Mouse (Mus musculus) testis, postnatal 10 days (tissue): ENCODE data around the gene Vgf.

Source experiments
- DNase-seq: peaks from one replicate; pipeline ENCODE4 v3.0.0; 2021; ENCODE audit warnings: low spot score

Gene Vgf

GRCm38 (mm10) chr5:137030416-137030810 is 4.2 kb downstream of the Vgf start:
- no peak for DNase-seq

DNA sequence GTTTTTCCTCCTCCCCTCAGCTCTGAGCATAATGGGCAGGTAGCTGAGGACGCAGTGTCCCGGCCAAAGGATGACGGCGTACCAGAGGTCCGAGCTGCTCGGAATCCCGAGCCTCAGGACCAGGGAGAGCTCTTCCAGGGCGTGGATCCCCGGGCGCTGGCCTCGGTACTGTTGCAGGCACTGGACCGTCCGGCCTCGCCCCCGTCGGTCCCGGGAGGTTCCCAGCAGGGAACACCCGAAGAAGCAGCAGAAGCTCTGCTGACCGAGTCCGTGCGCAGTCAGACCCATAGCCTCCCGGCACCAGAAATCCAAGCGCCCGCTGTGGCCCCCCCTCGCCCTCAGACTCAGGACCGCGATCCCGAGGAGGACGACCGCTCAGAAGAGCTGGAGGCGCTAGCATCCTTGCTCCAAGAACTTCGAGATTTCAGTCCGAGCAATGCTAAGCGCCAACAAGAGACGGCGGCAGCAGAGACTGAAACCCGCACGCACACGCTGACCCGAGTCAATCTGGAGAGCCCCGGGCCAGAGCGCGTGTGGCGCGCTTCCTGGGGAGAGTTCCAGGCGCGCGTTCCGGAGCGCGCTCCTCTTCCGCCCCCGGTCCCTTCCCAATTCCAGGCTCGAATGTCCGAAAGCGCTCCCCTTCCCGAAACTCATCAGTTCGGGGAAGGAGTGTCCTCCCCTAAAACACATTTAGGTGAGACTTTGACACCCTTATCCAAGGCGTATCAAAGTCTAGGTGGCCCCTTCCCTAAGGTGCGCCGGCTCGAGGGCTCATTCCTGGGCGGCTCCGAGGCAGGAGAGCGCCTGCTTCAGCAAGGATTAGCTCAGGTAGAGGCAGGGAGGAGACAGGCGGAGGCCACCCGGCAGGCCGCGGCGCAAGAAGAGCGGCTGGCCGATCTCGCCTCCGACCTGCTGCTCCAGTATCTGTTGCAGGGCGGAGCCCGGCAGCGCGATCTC is 5.2 kb downstream of the Vgf start:
- DNase-seq = peak; percentile 75

GRCm38 (mm10) chr5:137032033-137032421 is 5.8 kb downstream of the Vgf start:
- no peak for DNase-seq

GRCm38 (mm10) chr5:137032641-137033074 is 6.5 kb downstream of the Vgf start:
- DNase-seq = peak; percentile 94

GRCm38 (mm10) chr5:137036211-137036610 is 10.0 kb downstream of the Vgf start:
- DNase-seq = no peak

GRCm38 (mm10) chr5:137039453-137039852 is 13.3 kb downstream of the Vgf start:
- DNase-seq = no peak

- no peak for DNase-seq
These were observed 15.2 kb downstream of the Vgf start for GRCm38 (mm10) chr5:137041442-137041841.

DNA sequence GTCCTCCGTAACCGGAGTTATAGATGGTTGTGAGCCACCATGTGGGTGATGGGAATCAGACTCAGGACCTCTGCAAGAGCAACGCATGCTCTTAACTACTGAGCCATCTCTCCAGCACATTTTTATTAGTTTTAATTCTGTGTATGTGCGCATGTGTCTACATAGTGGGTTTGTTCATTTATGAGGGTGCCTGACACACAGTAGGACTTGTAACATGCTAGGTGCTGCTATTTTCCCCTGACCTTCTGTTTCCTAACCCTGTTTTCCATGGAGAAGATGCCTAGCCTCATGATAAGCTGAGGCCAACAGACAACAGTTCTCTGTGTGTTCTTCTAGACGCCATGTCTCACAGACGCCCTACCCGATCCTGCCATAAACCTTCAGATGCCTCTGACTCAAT is 17.8 kb downstream of the Vgf start:
- no peak for DNase-seq

DNA sequence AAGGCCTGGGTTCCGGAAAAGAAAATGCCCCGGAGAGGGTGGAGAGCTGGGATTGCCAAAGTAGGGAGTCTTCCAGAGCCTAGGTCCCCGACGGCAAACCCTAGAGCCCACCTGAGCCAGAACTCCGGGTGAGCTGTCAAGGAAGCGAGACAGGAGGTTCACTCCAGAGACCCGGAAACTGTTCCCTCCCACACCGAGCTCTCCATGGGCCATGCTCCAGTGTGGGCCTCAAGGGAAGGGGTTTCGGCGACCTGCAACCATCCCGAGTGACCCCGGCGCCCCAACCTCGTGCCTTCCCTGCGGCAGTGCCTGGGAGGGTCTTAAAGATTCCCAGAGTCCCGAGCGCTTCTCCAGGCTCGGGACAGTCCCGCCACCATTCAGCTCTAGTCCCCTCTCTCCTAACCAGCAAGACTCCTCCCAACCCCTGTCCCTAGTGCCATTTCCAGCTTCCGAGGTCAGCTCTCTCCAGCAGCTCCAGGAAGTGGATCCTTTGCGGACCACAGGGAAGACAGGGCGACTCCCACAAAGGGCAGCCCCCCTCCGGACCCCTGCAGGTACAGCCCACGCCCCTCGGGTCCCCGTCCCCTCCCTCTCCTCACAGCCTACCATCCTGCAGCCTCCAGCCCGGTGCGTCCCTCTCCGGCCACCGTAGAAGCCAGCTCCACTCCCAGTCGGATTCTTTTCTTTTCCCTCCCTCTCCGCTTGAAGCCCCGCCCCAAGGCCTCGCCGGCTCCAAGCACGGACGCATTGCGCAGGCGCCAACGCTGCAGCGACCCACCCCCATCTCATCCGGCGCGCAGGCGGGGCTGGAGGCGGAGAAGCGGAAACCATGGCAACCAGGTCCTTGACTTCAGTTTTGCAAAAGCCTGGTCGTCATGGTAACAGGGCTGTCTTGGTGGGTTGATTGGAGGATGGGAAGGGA is 19.5 kb downstream of the Vgf start, which contains the start of gene Ap1s1:
Gene Ap1s1 (minus strand): TSS at position 734 of the 922 bp plus-strand sequence.
- DNase-seq = peak; percentile 99

DNA sequence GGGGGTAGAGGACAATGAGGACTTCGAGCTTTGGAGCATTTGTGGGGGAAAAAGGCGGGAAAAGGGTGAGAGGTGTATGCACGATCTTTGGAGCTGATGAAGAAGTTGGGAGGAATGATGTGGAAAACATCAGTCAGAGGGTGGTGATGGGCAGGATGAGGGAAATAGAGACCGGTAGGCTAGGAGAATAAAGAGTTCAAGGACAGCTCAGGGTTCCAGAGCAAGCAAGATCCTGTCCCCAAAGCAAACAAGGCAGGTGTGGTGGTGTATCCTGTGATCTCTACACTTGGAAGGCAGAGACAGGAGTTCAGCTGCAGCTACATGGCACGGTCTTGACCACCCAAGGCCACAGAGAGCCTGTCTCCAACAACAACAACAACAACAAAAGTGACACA is 20.1 kb downstream of the Vgf start:
- DNase-seq = no peak

- no peak for DNase-seq
These were observed 20.8 kb downstream of the Vgf start for GRCm38 (mm10) chr5:137046991-137047390.

DNA sequence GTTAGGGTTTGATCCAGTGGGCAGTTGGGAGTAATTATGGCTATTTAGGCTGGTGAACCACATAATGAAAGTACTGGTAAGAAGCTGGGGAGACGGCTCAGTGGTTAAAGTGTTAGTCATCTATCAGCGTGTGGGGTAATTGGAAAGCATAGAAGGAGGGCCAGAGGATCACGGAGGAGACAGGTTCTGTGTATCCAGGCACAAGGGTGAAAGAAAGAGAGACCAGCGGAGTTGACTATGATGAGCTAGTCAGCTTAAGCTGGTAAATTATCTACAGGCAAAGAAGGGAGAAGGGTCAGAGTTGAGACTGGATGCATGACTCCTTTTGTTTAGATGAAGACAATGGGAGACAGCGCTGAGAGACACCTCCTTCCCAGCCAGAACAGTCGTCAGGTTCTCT is 24.9 kb downstream of the Vgf start:
- no peak for DNase-seq

DNA sequence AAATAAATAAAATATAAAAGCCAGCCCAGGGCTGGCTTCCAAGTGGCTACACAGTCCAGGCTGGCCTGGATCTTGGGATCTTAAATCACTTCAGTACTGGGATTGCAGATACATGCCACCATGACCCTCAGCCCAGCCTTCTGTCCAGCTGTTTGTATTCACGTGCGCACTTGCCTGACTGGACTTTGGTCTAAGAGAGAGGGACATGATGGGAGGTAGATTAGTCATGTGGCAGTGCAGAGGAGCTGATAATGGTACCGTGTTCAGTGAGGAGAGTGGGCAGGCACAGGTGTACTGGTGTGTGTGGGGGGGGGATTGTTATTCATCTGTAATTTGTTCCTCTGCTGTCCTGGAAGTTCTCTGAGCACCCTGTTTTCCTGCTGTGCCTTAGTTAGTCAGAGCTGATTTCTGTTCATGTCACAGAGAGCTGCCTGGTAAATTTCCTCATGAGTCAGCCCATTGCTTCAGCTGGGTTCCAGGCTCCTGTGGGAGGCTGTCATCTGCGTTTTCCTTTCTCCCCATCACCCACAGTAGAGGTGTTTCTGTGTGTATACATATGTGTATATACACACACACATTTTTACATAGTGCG is 25.8 kb downstream of the Vgf start:
- no peak for DNase-seq

GRCm38 (mm10) chr5:137054299-137054698 is 28.1 kb downstream of the Vgf start:
- no peak for DNase-seq

- no peak for DNase-seq
These were observed 28.7 kb downstream of the Vgf start for GRCm38 (mm10) chr5:137054873-137055272.

DNA sequence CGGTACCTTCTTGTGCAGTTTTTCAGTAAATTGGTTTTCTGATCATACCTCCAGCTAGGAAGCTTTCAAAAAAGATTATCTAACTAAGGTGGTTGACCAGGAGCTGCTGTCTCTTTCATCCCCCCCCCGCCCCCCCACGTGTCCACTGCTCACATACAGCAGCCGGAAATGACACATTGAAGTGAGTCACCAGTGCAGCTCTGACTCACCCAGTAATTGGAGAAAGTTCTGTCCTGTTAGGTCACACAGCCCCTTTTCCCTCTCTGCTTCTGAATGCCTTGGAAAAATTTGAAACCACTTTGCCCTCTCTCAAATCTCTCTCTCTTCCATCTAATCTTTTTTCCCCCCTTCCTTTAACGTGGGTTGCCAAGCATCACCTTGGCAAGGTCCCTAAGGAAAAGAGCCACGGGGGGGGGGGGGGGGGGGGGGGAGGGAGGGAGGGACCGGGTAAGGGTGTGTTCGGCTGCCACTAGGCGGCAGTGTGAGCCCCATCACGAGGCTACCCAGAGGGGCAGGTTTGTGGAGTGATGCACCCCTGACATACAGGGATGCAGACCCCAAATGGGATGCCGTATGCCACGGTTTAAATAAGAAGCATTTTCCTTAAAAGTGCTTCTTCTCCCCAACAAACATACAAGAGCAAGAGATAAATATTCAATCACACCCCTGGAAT is 35.8 kb downstream of the Vgf start:
- peak; percentile 75 for DNase-seq

- no peak for DNase-seq
These were observed 36.4 kb downstream of the Vgf start for GRCm38 (mm10) chr5:137062601-137063000.

- DNase-seq = no peak
These were observed 39.3 kb downstream of the Vgf start for GRCm38 (mm10) chr5:137065454-137065853.

DNA sequence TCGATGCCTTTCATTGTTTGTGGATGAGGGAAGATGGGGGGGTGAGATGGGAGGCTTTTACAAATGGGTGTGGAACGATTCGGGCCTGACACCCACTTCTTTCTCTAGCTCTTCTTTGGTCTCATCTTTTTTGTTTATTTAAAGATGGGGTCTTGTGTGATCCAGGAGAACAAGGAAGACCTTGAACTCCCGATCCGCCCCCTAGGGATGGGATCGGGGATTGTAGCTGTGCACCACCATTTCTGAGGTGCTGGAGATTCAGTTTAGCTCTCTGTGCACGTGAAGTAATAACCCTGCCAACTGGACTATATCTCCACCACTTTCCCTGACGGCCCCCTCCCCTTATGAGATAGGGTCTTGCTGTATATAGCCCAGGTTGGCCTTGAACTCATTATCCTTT is 39.7 kb downstream of the Vgf start:
- DNase-seq = no peak

- no peak for DNase-seq
These were observed 42.5 kb downstream of the Vgf start for GRCm38 (mm10) chr5:137068711-137069110.

- no peak for DNase-seq
These were observed 44.9 kb downstream of the Vgf start for GRCm38 (mm10) chr5:137070881-137071605.
